Mouse (Mus musculus) MEL (cell line): ENCODE data around the gene Elfn2. TPM values are rescaled to one million over a fixed set of nuclear protein-coding genes. Genes with fewer than 3 reads are reported as not detected.

Experiments used
- DNase-seq: peaks from one replicate; pipeline ENCODE4 v3.0.0; 2011; ENCODE audit warnings: low read depth, low spot score
- H3K27ac ChIP-seq: 2 replicates; pipeline ENCODE4 v1.5.1; 2012; ENCODE audit warnings: low read depth, mild to moderate bottlenecking, control low read depth, low read length, moderate library complexity; ENCODE audit not compliant: control insufficient read depth
- H3K27me3 ChIP-seq, 2 experiments: fragments of 150-350 bp in 1 of 2; sonication (generic) in 1 of 2; 2 replicates each; pipeline ENCODE4 v1.6.1; 2012; ENCODE audit warnings: low read length in 2 of 2, mild to moderate bottlenecking in 2 of 2, improper control_type of control experiment in 1 of 2, moderate library complexity in 1 of 2; ENCODE audit not compliant: insufficient read depth in 2 of 2, control insufficient read depth in 1 of 2
- H3K36me3 ChIP-seq, 2 experiments: 2 replicates each; pipeline ENCODE4 v1.6.1; 2012 to 2014; ENCODE audit warnings: low read length in 2 of 2, improper control_type of control experiment in 1 of 2, inconsistent platforms in 1 of 2, mild to moderate bottlenecking in 1 of 2; ENCODE audit not compliant: insufficient read depth in 2 of 2, control insufficient read depth in 1 of 2
- H3K4me1 ChIP-seq, 2 experiments: fragments of 150-350 bp in 1 of 2; sonication (generic) in 1 of 2; 2 replicates each; pipeline ENCODE4 v1.6.1; 2012; ENCODE audit warnings: low read length in 2 of 2, improper control_type of control experiment in 1 of 2, mild to moderate bottlenecking in 1 of 2; ENCODE audit not compliant: insufficient read depth in 2 of 2, control insufficient read depth in 1 of 2
- H3K4me3 ChIP-seq, 2 experiments: fragments of 150-350 bp in 1 of 2; sonication (generic) in 1 of 2; 2 replicates each; pipeline ENCODE4 v1.5.1; 2012; ENCODE audit warnings: low read depth in 2 of 2, low read length in 2 of 2, mild to moderate bottlenecking in 2 of 2, moderate library complexity in 2 of 2, control low read depth in 1 of 2, improper control_type of control experiment in 1 of 2; ENCODE audit not compliant: control insufficient read depth in 1 of 2, insufficient read depth in 1 of 2
- H3K79me2 ChIP-seq: 2 replicates; pipeline ENCODE4 v1.6.1; 2012; ENCODE audit warnings: mild to moderate bottlenecking, low read length, moderate library complexity; ENCODE audit not compliant: control insufficient read depth, poor library complexity, insufficient read depth
- H3K9ac ChIP-seq: 2 replicates; pipeline ENCODE4 v1.6.1; 2012; ENCODE audit warnings: low read depth, mild to moderate bottlenecking, control low read depth, low read length, moderate library complexity; ENCODE audit not compliant: control insufficient read depth, poor library complexity, severe bottlenecking
- H3K9me3 ChIP-seq: fragments of 150-350 bp; sonication (generic); replicated peaks from 2 replicates; pipeline ENCODE4 v1.6.1; 2012; ENCODE audit warnings: mild to moderate bottlenecking, low read length, improper control_type of control experiment, moderate library complexity; ENCODE audit not compliant: insufficient read depth
- BHLHE40 ChIP-seq: IDR thresholded peaks from 2 replicates; pipeline ENCODE4 v1.6.1; 2012; ENCODE audit warnings: low read depth, mild to moderate bottlenecking, inconsistent platforms, low read length, improper control_type of control experiment, borderline replicate concordance
- CHD1 ChIP-seq: IDR thresholded peaks from 2 replicates; pipeline ENCODE4 v1.6.1; 2012; ENCODE audit warnings: low read depth, mild to moderate bottlenecking, inconsistent platforms, low read length, improper control_type of control experiment
- CHD2 ChIP-seq: IDR thresholded peaks from 2 replicates; pipeline ENCODE4 v1.6.1; 2011; ENCODE audit warnings: low read length, improper control_type of control experiment
- ELF1 ChIP-seq: IDR thresholded peaks from 2 replicates; pipeline ENCODE4 v1.6.1; 2014; ENCODE audit warnings: low read depth, mild to moderate bottlenecking, inconsistent platforms, low read length, improper control_type of control experiment, moderate library complexity
- EP300 ChIP-seq, 2 experiments: IDR thresholded peaks; 2 replicates each; pipeline ENCODE4 v1.6.1; 2011; ENCODE audit warnings: improper control_type of control experiment in 2 of 2, low read length in 2 of 2, low read depth in 1 of 2, mild to moderate bottlenecking in 1 of 2
- GABPA ChIP-seq: IDR thresholded peaks from 2 replicates; pipeline ENCODE4 v1.6.1; 2012; ENCODE audit warnings: low read depth, mild to moderate bottlenecking, inconsistent platforms, low read length, improper control_type of control experiment, moderate library complexity
- JUND ChIP-seq: IDR thresholded peaks from 2 replicates; pipeline ENCODE4 v1.6.1; 2011; ENCODE audit warnings: low read depth, mild to moderate bottlenecking, improper control_type of control experiment, low read length
- KAT2A ChIP-seq: conservative IDR thresholded peaks from 2 replicates; pipeline ENCODE4 v1.6.1; 2012; ENCODE audit warnings: low read depth, low read length, improper control_type of control experiment, inconsistent platforms
- MAFK ChIP-seq: IDR thresholded peaks from 2 replicates; pipeline ENCODE4 v1.6.1; 2011; ENCODE audit warnings: low read depth, mild to moderate bottlenecking, low read length, improper control_type of control experiment, borderline replicate concordance
- MAZ ChIP-seq: IDR thresholded peaks from 2 replicates; pipeline ENCODE4 v1.6.1; 2012; ENCODE audit warnings: low read depth, mild to moderate bottlenecking, inconsistent platforms, low read length, improper control_type of control experiment
- MXI1 ChIP-seq: IDR thresholded peaks from 2 replicates; pipeline ENCODE4 v1.6.1; 2011; ENCODE audit warnings: mild to moderate bottlenecking, low read depth, low read length, improper control_type of control experiment
- MYB ChIP-seq: IDR thresholded peaks from 2 replicates; pipeline ENCODE4 v1.6.1; 2011; ENCODE audit warnings: mild to moderate bottlenecking, low read depth, low read length, improper control_type of control experiment
- NELFE ChIP-seq: IDR thresholded peaks from 2 replicates; pipeline ENCODE4 v1.6.1; 2011; ENCODE audit warnings: low read depth, low read length, improper control_type of control experiment
- POLR2A ChIP-seq, 2 experiments: IDR thresholded peaks; 2 replicates each; pipeline ENCODE4 v1.6.1; 2011 to 2012; ENCODE audit warnings: low read length in 2 of 2, mild to moderate bottlenecking in 2 of 2, control low read depth in 1 of 2, improper control_type of control experiment in 1 of 2, low read depth in 1 of 2, moderate library complexity in 1 of 2; ENCODE audit not compliant: control insufficient read depth in 1 of 2, insufficient read depth in 1 of 2, poor library complexity in 1 of 2
- POLR2AphosphoS5 ChIP-seq: IDR thresholded peaks from 2 replicates; pipeline ENCODE4 v1.6.1; 2012; ENCODE audit warnings: low read depth, borderline replicate concordance, mild to moderate bottlenecking, inconsistent platforms, low read length, moderate library complexity, mixed read lengths
- RAD21 ChIP-seq: IDR thresholded peaks from 2 replicates; pipeline ENCODE4 v1.6.1; 2011; ENCODE audit warnings: mild to moderate bottlenecking, low read depth, low read length, improper control_type of control experiment
- RCOR1 ChIP-seq: IDR thresholded peaks from 2 replicates; pipeline ENCODE4 v1.6.1; 2012; ENCODE audit warnings: low read depth, mild to moderate bottlenecking, inconsistent platforms, low read length, improper control_type of control experiment
- SIN3A ChIP-seq: IDR thresholded peaks from 2 replicates; pipeline ENCODE4 v1.6.1; 2012; ENCODE audit warnings: low read length, improper control_type of control experiment, inconsistent platforms
- TAL1 ChIP-seq: IDR thresholded peaks from 2 replicates; pipeline ENCODE4 v1.6.1; 2012; ENCODE audit warnings: mild to moderate bottlenecking, inconsistent platforms, low read length, moderate library complexity, mixed read lengths
- TCF12 ChIP-seq: IDR thresholded peaks from 2 replicates; pipeline ENCODE4 v1.6.1; 2014; ENCODE audit warnings: low read depth, mild to moderate bottlenecking, inconsistent platforms, low read length, improper control_type of control experiment, moderate library complexity
- UBTF ChIP-seq: IDR thresholded peaks from 2 replicates; pipeline ENCODE4 v1.6.1; 2012; ENCODE audit warnings: low read depth, mild to moderate bottlenecking, inconsistent platforms, low read length, improper control_type of control experiment, moderate library complexity, borderline replicate concordance; ENCODE audit not compliant: insufficient read depth
- ZC3H11A ChIP-seq: IDR thresholded peaks from 2 replicates; pipeline ENCODE4 v1.6.1; 2012; ENCODE audit warnings: low read depth, mild to moderate bottlenecking, inconsistent platforms, low read length, improper control_type of control experiment
- ZKSCAN1 ChIP-seq: IDR thresholded peaks from 2 replicates; pipeline ENCODE4 v1.6.1; 2012; ENCODE audit warnings: low read depth, mild to moderate bottlenecking, inconsistent platforms, low read length, improper control_type of control experiment, moderate library complexity
- ZMIZ1 ChIP-seq: IDR thresholded peaks from 2 replicates; pipeline ENCODE4 v1.6.1; 2012; ENCODE audit warnings: low read depth, mild to moderate bottlenecking, inconsistent platforms, low read length, improper control_type of control experiment, moderate library complexity
- polyA plus RNA-seq, 2 experiments: library from polyadenylated mRNA; stranded (reverse) in 1 of 2; unstranded in 1 of 2; fragments of >175 nt in 1 of 2; fragments of >200 nt in 1 of 2; gene quantifications; 2 replicates each; pipeline versions ENCODE4 v1.2.1 to v1.2.4; 2012; ENCODE audit warnings: low replicate concordance in 2 of 2, low read depth in 1 of 2; ENCODE audit not compliant: insufficient read length in 2 of 2, insufficient read depth in 1 of 2, missing spikeins in 1 of 2
- total RNA-seq: library from RNA; depleted of rRNA; stranded (reverse); fragments of 300-350 nt; gene quantifications from 2 replicates; pipeline ENCODE4 v1.2.3, GENCODE M21; 2012

Gene Elfn2
- total and polyA plus RNA-seq, 3 experiments, result 0.04 to 0.15 TPM; not detected in 1

- no peaks in the 10 kb centered on the region for H3K36me3 ChIP-seq
- H3K79me2 ChIP-seq, result no peaks in the 10 kb centered on the region
- no peaks in the 10 kb centered on the region for H3K4me1 ChIP-seq
- no peaks in the 10 kb centered on the region for H3K9me3 ChIP-seq
- H3K27ac ChIP-seq, result no peak overlapping the region
- H3K27me3 ChIP-seq, result peaks cover 0 to 6% of the 10 kb centered on the region in 2 experiments; a peak in 2 of 4 replicates
- no peak overlapping the region for H3K9ac ChIP-seq
- no peak for DNase-seq
- no peak for TF ChIP-seq ELF1
- no peak for TF ChIP-seq ZMIZ1
- no peak for TF ChIP-seq RCOR1
- no peak for TF ChIP-seq POLR2A (IDR thresholded peaks at IDR 0.05; ENCODE audit: control insufficient read depth in 1 of 2, insufficient read depth in 1 of 2, low read depth in 1 of 2, low read length in 2 of 2, poor library complexity in 1 of 2)
- TF ChIP-seq MXI1, result no peak
- no peak for TF ChIP-seq NELFE
- no peak for TF ChIP-seq EP300 (IDR thresholded peaks at IDR 0.05; ENCODE audit: low read depth in 1 of 2, low read length in 2 of 2)
- TF ChIP-seq POLR2AphosphoS5, result no peak
- no peak for TF ChIP-seq CHD1
- no peak for TF ChIP-seq KAT2A
- TF ChIP-seq MAFK, result no peak
- no peak for TF ChIP-seq UBTF
- no peak for TF ChIP-seq MAZ
- no peak for TF ChIP-seq MYB
- no peak for TF ChIP-seq ZC3H11A
- no peak for TF ChIP-seq BHLHE40
- TF ChIP-seq RAD21, result no peak
- TF ChIP-seq, all 39 proteins: peak for 0
- H3K4me3 ChIP-seq, result no peak overlapping the region
Observed at GRCm38 (mm10) chr15:78681781-78682180, 36.8 kb downstream of the Elfn2 start.

- DNase-seq, result no peak
- no peaks in the 10 kb centered on the region for H3K79me2 ChIP-seq
- no peak overlapping the region for H3K9ac ChIP-seq
- H3K9me3 ChIP-seq, result no peaks in the 10 kb centered on the region
- H3K36me3 ChIP-seq, result no peaks in the 10 kb centered on the region
- H3K4me3 ChIP-seq, result no peak overlapping the region
- no peak overlapping the region for H3K27ac ChIP-seq
- no peak for TF ChIP-seq TCF12
- no peak for TF ChIP-seq MAFK
- no peak for TF ChIP-seq EP300 (IDR thresholded peaks at IDR 0.05; ENCODE audit: low read depth in 1 of 2, low read length in 2 of 2)
- TF ChIP-seq TAL1, result no peak
- no peak for TF ChIP-seq CHD2
- no peak for TF ChIP-seq SIN3A
- no peak for TF ChIP-seq GABPA
- TF ChIP-seq POLR2A (IDR thresholded peaks at IDR 0.05; ENCODE audit: control insufficient read depth in 1 of 2, insufficient read depth in 1 of 2, low read depth in 1 of 2, low read length in 2 of 2, poor library complexity in 1 of 2), result no peak
- TF ChIP-seq JUND, result no peak
- no peak for TF ChIP-seq UBTF
- TF ChIP-seq ZKSCAN1, result no peak
- no peaks in the 10 kb centered on the region for H3K4me1 ChIP-seq
- peaks cover 0 to 6% of the 10 kb centered on the region in 2 experiments; a peak in 2 of 4 replicates for H3K27me3 ChIP-seq
Observed at GRCm38 (mm10) chr15:78681301-78681700, 37.3 kb downstream of the Elfn2 start.
